Mouse (Mus musculus) liver, embryonic 14 days (tissue): Measurements from ENCODE around the gene Dcakd. TPM values are rescaled to one million over a fixed set of nuclear protein-coding genes. Genes with fewer than 3 reads are reported as not detected.

Source experiments
- polyA plus RNA-seq: library from polyadenylated mRNA; depleted of rRNA; stranded (reverse); fragments of >200 nt; gene quantifications from 2 replicates; pipeline ENCODE4 v1.2.3, GENCODE M21; 2012; rRNA removed

The Dcakd gene
- polyA plus RNA-seq: 23.4 and 26.8 TPM in 2 replicates

DNA sequence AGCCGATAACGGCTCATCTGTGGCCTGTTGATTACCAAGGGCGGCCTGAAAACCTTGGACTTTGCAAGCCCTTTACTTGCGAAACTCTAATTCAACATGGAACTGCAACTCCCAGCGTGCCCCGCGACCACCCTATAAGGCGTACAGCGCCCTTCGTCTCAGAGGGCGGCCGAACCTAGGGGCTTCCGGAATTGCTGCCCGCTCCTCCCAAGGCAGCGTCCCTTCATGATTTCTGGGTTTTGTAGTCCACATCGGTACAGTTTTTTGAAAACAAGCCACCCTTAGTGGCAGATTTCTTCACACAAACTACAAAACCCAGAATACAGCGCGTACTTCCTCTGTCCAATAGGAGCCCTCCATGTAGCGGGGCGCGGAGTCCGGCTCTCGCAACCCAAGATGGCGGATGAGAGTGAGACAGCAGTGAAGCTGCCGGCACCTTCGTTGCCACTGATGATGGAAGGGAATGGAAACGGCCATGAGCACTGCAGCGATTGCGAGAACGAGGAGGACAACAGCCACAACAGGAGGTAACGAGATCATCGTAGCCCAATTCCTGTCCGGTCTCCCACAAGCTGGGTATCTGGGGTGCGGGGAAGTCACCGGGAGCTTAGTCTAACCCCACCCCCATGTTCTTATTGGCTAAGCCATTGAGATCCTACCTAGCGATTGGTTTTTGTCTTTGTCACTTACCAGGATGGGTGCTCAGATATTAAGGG lies at the start of gene Dcakd, which contains the start of gene Nmt1:
TSS of gene Dcakd (minus strand) at position 158 of the 716 bp plus-strand sequence.
TSS of gene Nmt1 (plus strand) at position 15 of the 716 bp plus-strand sequence.

GRCm38 (mm10) chr11:102946265-102946991 lies 81.7 kb downstream of the Dcakd start, which contains the start of gene C1ql1:
C1ql1 (minus strand) TSS chr11:102946688.

Other genes with a start within 250 kb of the Dcakd start
- 1.6 and 1.9 TPM in 2 replicates for gene Gjc1, start 208.6 kb downstream of the Dcakd start, polyA plus RNA-seq
- gene Higd1b, start 192.5 kb downstream of the Dcakd start, polyA plus RNA-seq: not detected in 2 replicates
- 47.1 and 52.6 TPM in 2 replicates for gene Eftud2, start 147.3 kb downstream of the Dcakd start, polyA plus RNA-seq
- gene Ccdc103, start 147.1 kb downstream of the Dcakd start, polyA plus RNA-seq: 0.35 and 0.71 TPM in 2 replicates
- 0.01 TPM in 1 of 2 replicates, not detected in the other for gene Fam187a, start 143.2 kb downstream of the Dcakd start, polyA plus RNA-seq
- 12.3 and 14.0 TPM in 2 replicates for gene Gfap, start 127.4 kb downstream of the Dcakd start, polyA plus RNA-seq
- 18.8 and 19.6 TPM in 2 replicates for gene Kif18b, start 103.2 kb downstream of the Dcakd start, polyA plus RNA-seq
- gene C1ql1, start 81.6 kb downstream of the Dcakd start, polyA plus RNA-seq: 0.09 and 0.14 TPM in 2 replicates
- 19.7 and 25.3 TPM in 2 replicates for gene Nmt1, start 143 bp downstream of the Dcakd start, polyA plus RNA-seq
- 0.30 and 0.33 TPM in 2 replicates for gene Plcd3, start 73.3 kb upstream of the Dcakd start, polyA plus RNA-seq
- 26.2 and 27.6 TPM in 2 replicates for gene Acbd4, start 73.3 kb upstream of the Dcakd start, polyA plus RNA-seq
- 10.6 and 11.8 TPM in 2 replicates for gene Hexim1, start 87.9 kb upstream of the Dcakd start, polyA plus RNA-seq
- 3.1 and 3.4 TPM in 2 replicates for gene Hexim2, start 104.1 kb upstream of the Dcakd start, polyA plus RNA-seq
- 2.7 and 3.7 TPM in 2 replicates for gene Fmnl1, start 142.8 kb upstream of the Dcakd start, polyA plus RNA-seq
- 0.02 TPM in 1 of 2 replicates, not detected in the other for gene 1700023F06Rik, start 180.2 kb upstream of the Dcakd start, polyA plus RNA-seq
- gene Spata32, start 190.1 kb upstream of the Dcakd start, polyA plus RNA-seq: not detected in 2 replicates
- gene Map3k14, start 239.1 kb upstream of the Dcakd start, polyA plus RNA-seq: 0.51 and 0.67 TPM in 2 replicates